Mouse (Mus musculus) small intestine, adult 2 months (tissue): Measurements from ENCODE around the gene St6galnac3. TPM values are rescaled to one million over a fixed set of nuclear protein-coding genes. Genes with fewer than 3 reads are reported as not detected.
A peak's percentile ranks its signal among the peaks of the same experiment; 100 is the strongest.

ENCODE experiments used
- H3K27ac ChIP-seq: fragments of 200-500 bp; 2 replicates; pipeline ENCODE4 v1.5.1; 2012; ENCODE audit warnings: low read depth, low read length, control low read depth, inconsistent platforms; ENCODE audit not compliant: insufficient read depth
- H3K27me3 ChIP-seq: fragments of 200-500 bp; 2 replicates; pipeline ENCODE4 v1.6.1; 2012; ENCODE audit warnings: mild to moderate bottlenecking, moderate library complexity, low read length, inconsistent platforms; ENCODE audit not compliant: control insufficient read depth, insufficient read depth
- H3K36me3 ChIP-seq: fragments of 200-500 bp; 2 replicates; pipeline ENCODE4 v1.6.1; 2012; ENCODE audit warnings: mild to moderate bottlenecking, low read length, control low read depth, inconsistent platforms; ENCODE audit not compliant: control insufficient read depth, insufficient read depth
- H3K4me1 ChIP-seq: fragments of 200-500 bp; 2 replicates; pipeline ENCODE4 v1.6.1; 2012; ENCODE audit warnings: low read length, inconsistent platforms, mixed read lengths; ENCODE audit not compliant: control insufficient read depth, insufficient read depth, insufficient read length
- H3K4me3 ChIP-seq: fragments of 200-500 bp; 2 replicates; pipeline ENCODE4 v1.5.1; 2012; ENCODE audit warnings: low read depth, mild to moderate bottlenecking, control low read depth, inconsistent platforms, low read length, moderate library complexity
- CTCF ChIP-seq: fragments of 200-500 bp; IDR thresholded peaks from 2 replicates; pipeline ENCODE4 v1.5.1; 2012; ENCODE audit warnings: low read depth, mild to moderate bottlenecking, control low read depth, inconsistent platforms, low read length, moderate library complexity, mixed read lengths; ENCODE audit not compliant: insufficient replicate concordance, insufficient read length; ENCODE audit errors: extremely low read depth
- POLR2A ChIP-seq: fragments of 200-500 bp; IDR thresholded peaks from 2 replicates; pipeline ENCODE4 v1.6.1; 2012; ENCODE audit warnings: low read depth, mild to moderate bottlenecking, control low read depth, inconsistent platforms, low read length, moderate library complexity
- WGBS: fragments of 180-500 bp; shearing (Covaris S2); methylation state at CpG from one replicate; pipeline ENCODE4 v1.1.7; 2018; 5-methylcytosine and 5-hydroxymethylcytosine counted together
- polyA plus RNA-seq: library from polyadenylated mRNA; depleted of rRNA; stranded (reverse); fragments of >200 nt; gene quantifications from 2 replicates; pipeline ENCODE4 v1.2.3, GENCODE M21; 2012

St6galnac3 gene
- polyA plus RNA-seq, 1 experiment, result 1.1 TPM

- no peak overlapping the region for H3K4me3 ChIP-seq
- H3K4me1 ChIP-seq, result no peaks in the 10 kb centered on the region
- H3K36me3 ChIP-seq, result no peaks in the 10 kb centered on the region
- H3K27me3 ChIP-seq, result no peaks in the 10 kb centered on the region
- H3K27ac ChIP-seq, result no peak overlapping the region
- no peak for TF ChIP-seq CTCF
- TF ChIP-seq POLR2A, result no peak
- 35% methylated on average over 10 of the region's 10 CpGs for WGBS
These were observed 61.0 kb downstream of the St6galnac3 start for GRCm38 (mm10) chr3:153663841-153664427.

GRCm38 (mm10) chr3:153662796-153663195 lies 62.2 kb downstream of the St6galnac3 start:
- H3K4me1 ChIP-seq, result no peaks in the 10 kb centered on the region
- TF ChIP-seq POLR2A (no peak), CTCF (no peak)
- no peaks in the 10 kb centered on the region for H3K36me3 ChIP-seq
- no peak overlapping the region for H3K27ac ChIP-seq
- H3K4me3 ChIP-seq, result no peak overlapping the region
- no peaks in the 10 kb centered on the region for H3K27me3 ChIP-seq
- 89% methylated on average over 9 of the region's 9 CpGs for WGBS

- Histone ChIP-seq H3K27me3 (no peaks in the 10 kb centered on the region), H3K36me3 (no peaks in the 10 kb centered on the region), H3K4me1 (no peaks in the 10 kb centered on the region), H3K4me3 (no peak overlapping the region), H3K27ac (no peak overlapping the region)
- TF ChIP-seq POLR2A (no peak), CTCF (no peak)
- WGBS, result 56% methylated on average over 7 of the region's 7 CpGs
These were observed 63.0 kb downstream of the St6galnac3 start for GRCm38 (mm10) chr3:153661927-153662326.

- 80% methylated on average over 15 of the region's 15 CpGs for WGBS
- H3K27me3 ChIP-seq, result no peaks in the 10 kb centered on the region
These were observed 65.3 kb downstream of the St6galnac3 start for GRCm38 (mm10) chr3:153659575-153660168.

GRCm38 (mm10) chr3:153658051-153658777 lies 66.8 kb downstream of the St6galnac3 start:
- TF ChIP-seq POLR2A, result no peak
- TF ChIP-seq CTCF, result peak; percentile 50; the same call in 1 of the 2 replicates
- no peaks in the 10 kb centered on the region for H3K36me3 ChIP-seq
- no peaks in the 10 kb centered on the region for H3K4me1 ChIP-seq
- no peaks in the 10 kb centered on the region for H3K27me3 ChIP-seq
- no peak overlapping the region for H3K4me3 ChIP-seq
- H3K27ac ChIP-seq, result no peak overlapping the region
- WGBS, result 56% methylated on average over 22 of the region's 22 CpGs

More at GRCm38 (mm10) chr3:153659575-153660168, 65.3 kb downstream of the St6galnac3 start:
- Histone ChIP-seq H3K36me3 (no peaks in the 10 kb centered on the region), H3K4me3 (no peak overlapping the region), H3K27ac (no peak overlapping the region), H3K4me1 (no peaks in the 10 kb centered on the region)
- TF ChIP-seq POLR2A, result no peak
- no peak for TF ChIP-seq CTCF

- Histone ChIP-seq H3K27me3 (no peaks in the 10 kb centered on the region), H3K4me1 (no peaks in the 10 kb centered on the region), H3K27ac (no peak overlapping the region), H3K4me3 (no peak overlapping the region), H3K36me3 (no peaks in the 10 kb centered on the region)
- TF ChIP-seq POLR2A (no peak), CTCF (peak; percentile 43; the same call in 1 of the 2 replicates)
- 30% methylated on average over 9 of the region's 9 CpGs for WGBS
These were observed 69.9 kb downstream of the St6galnac3 start for GRCm38 (mm10) chr3:153655071-153655470.

- Histone ChIP-seq H3K4me1 (no peaks in the 10 kb centered on the region), H3K4me3 (no peak overlapping the region), H3K36me3 (no peaks in the 10 kb centered on the region), H3K27me3 (no peaks in the 10 kb centered on the region), H3K27ac (no peak overlapping the region)
- TF ChIP-seq POLR2A (no peak), CTCF (no peak)
- WGBS, result 75% methylated on average over 3 of the region's 3 CpGs
These were observed 72.1 kb downstream of the St6galnac3 start for GRCm38 (mm10) chr3:153652850-153653249.
